Mouse (Mus musculus) left cerebral cortex, postnatal 10 days (tissue): ENCODE results near the gene Plxnb2. TPM values are rescaled to one million over a fixed set of nuclear protein-coding genes. Genes with fewer than 3 reads are reported as not detected.

Experiments used
- microRNA-seq: library from miRNA; unstranded; fragments of <30 nt; microRNA quantifications from one replicate; pipeline ENCODE4 v1.2.0, GENCODE M21; 2022
- total RNA-seq, 2 experiments: library from RNA; stranded (reverse); gene quantifications; 2 replicates each; pipeline ENCODE4 v1.2.3; 2021

Plxnb2 gene
- total RNA-seq, 2 experiments from 2014 or later = 49.0 to 52.3 TPM

Small RNA genes within 50 kb of the gene (microRNA-seq; reads per million reads assigned to microRNA genes)
- 8.9 reads per million, percentile 28 among the genes with 10 or more reads in this experiment for gene Mir6958
- 3.4 reads per million, percentile 7 among the genes with 10 or more reads in this experiment for gene Mir7118

Other genes starting within 250 kb of the Plxnb2 start
- gene Ttll8, start 226.4 kb downstream of the Plxnb2 start, total RNA-seq = 1 to 10 TPM; 1.3 to 1.7 TPM
- 10 to 100 TPM; 89.8 to 93.9 TPM for gene Mlc1, start 201.8 kb downstream of the Plxnb2 start, total RNA-seq
- gene Mov10l1, start 197.9 kb downstream of the Plxnb2 start, total RNA-seq = under 1 TPM in 1 of 2 experiments, not detected in 1; 0.85 TPM
- 100 to 1,000 TPM; 106 to 111 TPM for gene Panx2, start 121.1 kb downstream of the Plxnb2 start, total RNA-seq
- 10 to 100 TPM; 17.5 TPM for gene Trabd, start 105.7 kb downstream of the Plxnb2 start, total RNA-seq
- gene Selenoo, start 91.7 kb downstream of the Plxnb2 start, total RNA-seq = 10 to 100 TPM; 19.1 to 20.6 TPM
- gene Tubgcp6, start 57.7 kb downstream of the Plxnb2 start, total RNA-seq = 10 to 100 TPM; 26.3 to 30.3 TPM
- gene Hdac10, start 52.1 kb downstream of the Plxnb2 start, total RNA-seq = 10 to 100 TPM; 18.1 to 19.3 TPM
- gene Mapk12, start 40.1 kb downstream of the Plxnb2 start, total RNA-seq = 1 to 10 TPM; 5.0 to 5.3 TPM
- gene Mapk11, start 31.2 kb downstream of the Plxnb2 start, total RNA-seq = 10 to 100 TPM; 24.7 to 28.2 TPM
- 10 to 100 TPM; 41.4 to 41.8 TPM for gene Dennd6b, start 15.7 kb upstream of the Plxnb2 start, total RNA-seq
- gene Ppp6r2, start 30.8 kb upstream of the Plxnb2 start, total RNA-seq = 100 to 1,000 TPM; 154 to 159 TPM
- 100 to 1,000 TPM; 180 to 205 TPM for gene Sbf1, start 134.5 kb upstream of the Plxnb2 start, total RNA-seq
- gene Adm2, start 141.9 kb upstream of the Plxnb2 start, total RNA-seq = not detected
- gene Miox, start 153.6 kb upstream of the Plxnb2 start, total RNA-seq = not detected
- 10 to 100 TPM; 17.2 to 23.0 TPM for gene Lmf2, start 174.9 kb upstream of the Plxnb2 start, total RNA-seq
- gene Ncaph2, start 174.9 kb upstream of the Plxnb2 start, total RNA-seq = 10 to 100 TPM; 88.3 to 93.1 TPM
- gene Sco2, start 193.1 kb upstream of the Plxnb2 start, total RNA-seq = 10 to 100 TPM; 28.6 to 30.5 TPM
- gene Tymp, start 196.3 kb upstream of the Plxnb2 start, total RNA-seq = 1 to 10 TPM; 1.2 to 1.6 TPM
- gene Odf3b, start 198.5 kb upstream of the Plxnb2 start, total RNA-seq = 1 to 10 TPM in 1 of 2 experiments, under 1 TPM in 1; 0.77 to 1.1 TPM
- gene Klhdc7b, start 204.1 kb upstream of the Plxnb2 start, total RNA-seq = not detected
- gene Syce3, start 229.7 kb upstream of the Plxnb2 start, total RNA-seq = not detected
- gene Cpt1b, start 245.1 kb upstream of the Plxnb2 start, total RNA-seq = 1 to 10 TPM; 2.4 to 2.5 TPM
- 1 to 10 TPM; 1.6 to 2.6 TPM for gene C730034F03Rik, start 248.8 kb upstream of the Plxnb2 start, total RNA-seq
- gene Gm44502, start 248.9 kb upstream of the Plxnb2 start, total RNA-seq = not detected
- 10 to 100 TPM; 54.3 to 55.5 TPM for gene Chkb, start 249.1 kb upstream of the Plxnb2 start, total RNA-seq